Mouse (Mus musculus) liver, adult 2 months (tissue): ENCODE data around the gene Col15a1. TPM values are rescaled to one million over a fixed set of nuclear protein-coding genes. Genes with fewer than 3 reads are reported as not detected.

Source experiments
- DNase-seq: peaks from one replicate; pipeline ENCODE4 v3.0.0-alpha.2; 2011; ENCODE audit warnings: low read depth, low spot score; ENCODE audit errors: extremely low read depth
- H3K27ac ChIP-seq: fragments of 200-500 bp; replicated peaks from 2 replicates; pipeline ENCODE4 v1.5.1; 2012; ENCODE audit warnings: low read depth, mild to moderate bottlenecking, control low read depth, inconsistent platforms, low read length; ENCODE audit not compliant: insufficient read depth
- H3K27me3 ChIP-seq: fragments of 200-500 bp; 2 replicates; pipeline ENCODE4 v1.6.1; 2012; ENCODE audit warnings: mild to moderate bottlenecking, moderate library complexity, low read length, inconsistent platforms; ENCODE audit not compliant: control insufficient read depth, insufficient read depth
- H3K36me3 ChIP-seq: fragments of 200-500 bp; 2 replicates; pipeline ENCODE4 v1.6.1; 2012; ENCODE audit warnings: low read length, inconsistent platforms; ENCODE audit not compliant: control insufficient read depth, insufficient read depth
- H3K4me1 ChIP-seq: fragments of 200-500 bp; 2 replicates; pipeline ENCODE4 v1.6.1; 2011; ENCODE audit warnings: low read length; ENCODE audit not compliant: control insufficient read depth, insufficient read depth
- H3K4me3 ChIP-seq: fragments of 200-500 bp; 2 replicates; pipeline ENCODE4 v1.5.1; 2011; ENCODE audit warnings: low read depth, mild to moderate bottlenecking, control low read depth, low read length, moderate library complexity; ENCODE audit not compliant: insufficient read depth
- H3K79me2 ChIP-seq: fragments of 200-500 bp; 2 replicates; pipeline ENCODE4 v1.6.1; 2012; ENCODE audit warnings: inconsistent platforms, mild to moderate bottlenecking, low read length, moderate library complexity; ENCODE audit not compliant: control insufficient read depth, insufficient read depth
- H3K9ac ChIP-seq: fragments of 200-500 bp; 2 replicates; pipeline ENCODE4 v1.6.1; 2012; ENCODE audit warnings: low read depth, mild to moderate bottlenecking, control low read depth, inconsistent platforms, low read length
- CTCF ChIP-seq: fragments of 200-500 bp; IDR thresholded peaks from 2 replicates; pipeline ENCODE4 v1.5.1; 2011; ENCODE audit warnings: low read depth, low read length, control low read depth
- POLR2A ChIP-seq: fragments of 200-500 bp; IDR thresholded peaks from 2 replicates; pipeline ENCODE4 v1.6.1; 2011; ENCODE audit warnings: low read length, control low read depth; ENCODE audit not compliant: insufficient read depth; ENCODE audit errors: extremely low read depth
- WGBS: fragments of 180-500 bp; shearing (Covaris S2); methylation state at CpG from one replicate; pipeline ENCODE4 v1.1.7; 2018; 5-methylcytosine and 5-hydroxymethylcytosine counted together
- polyA plus RNA-seq: library from polyadenylated mRNA; depleted of rRNA; stranded (reverse); fragments of >200 nt; gene quantifications from 2 replicates; pipeline ENCODE4 v1.2.3, GENCODE M21; 2012
- total RNA-seq: library from RNA; depleted of rRNA; stranded (reverse); fragments of >200 nt; gene quantifications from 2 replicates; pipeline ENCODE4 v1.2.3, GENCODE M21; 2014

Col15a1 gene
- total and polyA plus RNA-seq, 2 experiments, result 4.9 TPM

DNA sequence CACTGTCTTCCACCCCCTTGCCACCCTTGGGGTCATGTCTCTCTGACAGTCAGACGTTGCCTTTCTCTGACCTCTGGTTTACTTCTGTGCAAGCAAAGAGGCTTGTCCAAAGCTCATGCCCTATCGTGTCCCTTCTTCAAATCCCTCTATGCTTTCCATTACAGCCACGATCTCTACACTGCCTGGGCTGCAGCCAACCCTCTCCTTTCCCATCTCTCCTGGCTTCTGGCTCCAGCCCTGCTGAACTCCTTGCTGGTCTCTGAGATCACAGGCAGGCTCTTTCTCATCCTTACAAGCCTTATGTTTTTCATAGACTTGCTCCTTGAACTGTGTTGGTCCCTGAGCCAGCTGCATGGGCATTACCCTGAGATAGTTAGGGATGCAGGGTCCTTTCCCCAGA is 14.2 kb downstream of the Col15a1 start:
- H3K9ac ChIP-seq, result no peak overlapping the region
- no peaks in the 10 kb centered on the region for H3K4me1 ChIP-seq
- no peak overlapping the region for H3K4me3 ChIP-seq
- H3K27ac ChIP-seq, result no peak overlapping the region
- H3K79me2 ChIP-seq, result no peaks in the 10 kb centered on the region
- DNase-seq, result no peak
- 69% methylated on average over 3 of the region's 3 CpGs for WGBS
- TF ChIP-seq CTCF (no peak), POLR2A (no peak)
- no peaks in the 10 kb centered on the region for H3K36me3 ChIP-seq
- H3K27me3 ChIP-seq, result no peaks in the 10 kb centered on the region

DNA sequence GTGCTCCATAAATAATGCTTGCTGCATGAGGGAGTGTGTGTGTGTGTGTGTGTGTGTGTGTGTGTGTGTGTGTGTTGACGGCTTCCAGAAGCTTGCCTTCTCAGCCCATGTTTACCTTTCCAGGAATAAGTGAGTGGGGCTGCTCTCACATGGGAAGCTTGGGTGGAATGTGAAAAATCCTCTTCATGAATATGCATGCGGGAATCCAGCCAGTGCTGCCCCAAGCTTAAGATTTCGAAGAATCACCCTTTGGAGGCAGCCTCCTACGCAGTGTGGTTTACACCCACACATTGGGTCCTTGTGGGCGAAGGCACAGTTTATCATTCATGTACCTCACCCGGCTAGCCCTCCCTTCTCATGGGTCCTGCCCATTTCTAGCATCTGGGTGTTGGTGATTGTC is 18.0 kb downstream of the Col15a1 start:
- H3K79me2 ChIP-seq, result no peaks in the 10 kb centered on the region
- no peak for DNase-seq
- no peak overlapping the region for H3K9ac ChIP-seq
- no peak overlapping the region for H3K4me3 ChIP-seq
- no peaks in the 10 kb centered on the region for H3K36me3 ChIP-seq
- no peak overlapping the region for H3K27ac ChIP-seq
- H3K4me1 ChIP-seq, result no peaks in the 10 kb centered on the region
- WGBS, result 83% methylated on average over 6 of the region's 6 CpGs
- no peaks in the 10 kb centered on the region for H3K27me3 ChIP-seq
- TF ChIP-seq CTCF, result no peak
- no peak for TF ChIP-seq POLR2A

DNA sequence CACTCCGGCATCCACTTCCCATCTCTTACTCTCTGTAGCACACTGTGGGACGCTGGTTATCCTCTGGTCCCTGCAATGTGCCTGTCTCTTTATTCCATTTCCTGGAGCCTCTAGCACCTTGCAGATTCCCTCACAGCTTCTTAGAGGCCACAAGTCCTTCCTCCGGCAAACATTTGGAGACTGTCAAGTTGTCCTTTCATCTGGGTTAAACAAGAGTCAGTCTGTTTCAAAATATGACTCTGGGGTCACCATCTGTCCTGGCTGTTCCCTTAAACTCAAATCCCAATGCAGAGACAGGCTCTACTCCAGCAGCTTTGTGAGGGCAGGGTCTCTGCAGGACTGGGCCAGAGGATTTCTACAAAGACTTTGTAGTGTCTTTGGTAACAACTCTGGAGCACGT is 19.1 kb downstream of the Col15a1 start:
- no peaks in the 10 kb centered on the region for H3K79me2 ChIP-seq
- H3K9ac ChIP-seq, result no peak overlapping the region
- H3K27me3 ChIP-seq, result no peaks in the 10 kb centered on the region
- TF ChIP-seq CTCF, result no peak
- no peak for TF ChIP-seq POLR2A
- 75% methylated on average over 4 of the region's 4 CpGs for WGBS
- H3K4me3 ChIP-seq, result no peak overlapping the region
- no peaks in the 10 kb centered on the region for H3K4me1 ChIP-seq
- DNase-seq, result no peak
- no peak overlapping the region for H3K27ac ChIP-seq
- H3K36me3 ChIP-seq, result no peaks in the 10 kb centered on the region

DNA sequence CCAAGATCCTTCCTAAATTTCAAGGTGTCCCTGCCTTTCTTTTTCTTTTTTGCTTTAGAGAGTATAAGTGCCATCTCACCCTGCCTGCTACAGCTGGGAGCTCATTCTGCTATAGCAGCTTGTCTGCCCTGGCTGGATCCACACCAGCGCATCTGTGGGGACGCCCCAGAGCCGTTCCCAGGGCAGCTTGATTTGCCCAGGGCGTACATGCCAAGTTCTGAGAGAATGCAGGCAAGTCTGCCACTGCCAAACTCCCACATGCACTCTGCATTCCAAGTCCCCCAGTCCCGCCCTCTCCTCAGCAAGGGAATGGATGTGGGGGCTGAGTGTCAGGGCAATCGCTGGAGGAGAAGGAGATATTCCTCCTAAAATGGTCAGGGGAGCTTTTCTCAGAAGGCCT is 19.8 kb downstream of the Col15a1 start:
- no peaks in the 10 kb centered on the region for H3K36me3 ChIP-seq

DNA sequence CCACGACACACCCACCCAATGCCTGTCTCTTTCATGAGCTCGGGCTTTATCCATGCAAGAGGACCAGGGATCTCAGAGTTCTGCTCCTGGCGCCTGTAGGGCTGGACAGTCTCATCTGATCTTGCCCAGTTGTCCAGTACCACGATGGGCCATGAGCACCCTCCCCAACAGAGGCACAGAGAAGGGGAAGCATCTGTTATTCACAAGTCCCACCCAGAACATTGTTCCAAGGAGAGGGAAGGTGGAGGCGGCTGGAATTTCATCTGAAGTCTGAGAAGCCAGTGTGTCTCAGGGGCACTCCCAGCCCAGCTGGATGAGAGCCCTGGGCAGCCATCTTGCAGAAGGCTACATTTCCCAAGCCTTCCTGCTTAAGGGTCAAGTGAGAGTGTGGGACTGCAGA is 21.0 kb downstream of the Col15a1 start:
- Histone ChIP-seq H3K79me2 (no peaks in the 10 kb centered on the region), H3K27me3 (no peaks in the 10 kb centered on the region), H3K36me3 (no peaks in the 10 kb centered on the region), H3K27ac (no peak overlapping the region), H3K4me3 (no peak overlapping the region), H3K4me1 (no peaks in the 10 kb centered on the region), H3K9ac (no peak overlapping the region)
- TF ChIP-seq CTCF, result no peak
- no peak for TF ChIP-seq POLR2A
- DNase-seq, result no peak
- WGBS, result 87% methylated on average over 5 of the region's 5 CpGs

More for the DNA sequence above, 19.8 kb downstream of the Col15a1 start:
- H3K79me2 ChIP-seq, result no peaks in the 10 kb centered on the region
- no peaks in the 10 kb centered on the region for H3K27me3 ChIP-seq
- H3K4me1 ChIP-seq, result no peaks in the 10 kb centered on the region
- H3K4me3 ChIP-seq, result no peak overlapping the region
- TF ChIP-seq POLR2A, result no peak
- no peak for TF ChIP-seq CTCF
- no peak for DNase-seq
- H3K27ac ChIP-seq, result no peak overlapping the region
- H3K9ac ChIP-seq, result no peak overlapping the region
- WGBS, result 79% methylated on average over 6 of the region's 6 CpGs

DNA sequence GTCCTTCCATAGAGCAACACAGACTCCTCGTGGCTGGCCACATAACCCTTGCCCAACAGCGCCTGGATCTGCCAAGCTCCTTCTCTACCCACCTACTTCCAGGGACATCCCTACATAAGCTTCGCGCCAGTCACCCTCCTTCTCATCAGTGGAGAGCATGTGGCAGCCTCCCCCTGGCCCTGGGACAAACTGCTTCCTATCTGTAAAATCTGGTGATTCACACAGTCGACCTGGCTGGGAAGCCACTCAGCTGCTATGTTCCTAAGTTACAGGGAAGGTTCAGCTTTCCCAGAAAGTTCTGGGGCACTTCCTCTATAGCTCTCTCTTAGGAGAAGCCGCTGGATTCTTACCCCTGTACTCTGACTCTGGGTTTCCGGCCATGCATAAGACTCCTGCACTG is 22.5 kb downstream of the Col15a1 start:
- H3K27ac ChIP-seq, result no peak overlapping the region
- no peak overlapping the region for H3K9ac ChIP-seq
- H3K4me1 ChIP-seq, result no peaks in the 10 kb centered on the region
- H3K27me3 ChIP-seq, result no peaks in the 10 kb centered on the region
- no peak for TF ChIP-seq CTCF
- no peak for TF ChIP-seq POLR2A
- H3K4me3 ChIP-seq, result no peak overlapping the region
- DNase-seq, result no peak
- H3K79me2 ChIP-seq, result no peaks in the 10 kb centered on the region
- WGBS, result 84% methylated on average over 7 of the region's 7 CpGs
- H3K36me3 ChIP-seq, result no peaks in the 10 kb centered on the region
